Mouse (Mus musculus): ENCODE data around the gene Rsph9.

DNA sequence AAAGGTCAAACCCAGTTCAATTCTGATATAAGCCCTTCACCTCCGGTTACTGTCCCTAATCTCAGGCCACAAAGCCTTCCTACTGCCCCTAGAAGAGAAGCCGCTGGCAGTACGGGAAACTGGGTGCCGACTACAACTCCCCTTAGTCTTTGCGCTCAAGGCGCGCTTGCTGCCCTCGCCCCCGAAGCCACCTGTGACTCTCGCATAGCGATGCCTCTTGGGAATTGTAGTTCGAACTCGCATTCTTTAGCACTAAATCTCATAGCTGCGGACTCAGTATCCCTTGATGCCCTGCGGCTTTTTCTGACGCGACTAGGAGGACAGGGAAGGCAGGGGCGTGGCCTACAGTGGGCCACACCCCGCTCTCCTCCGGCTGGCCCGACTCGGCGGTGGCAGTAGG lies 16.7 kb upstream of the Rsph9 start, which contains the start of gene Gtpbp2:
- TF ChIP-seq CTCF (IDR thresholded peaks at IDR 0.05; ENCODE audit: low read depth, low read length) (no peak), GATA1 (IDR thresholded peaks at IDR 0.05; ENCODE audit: borderline replicate concordance, low read length) (no peak), POLR2AphosphoS5 (IDR thresholded peaks at IDR 0.05; ENCODE audit: insufficient replicate concordance, low read depth, low read length) (no peak)

Measured in G1E (cell line).